In the genomic region with DNA sequence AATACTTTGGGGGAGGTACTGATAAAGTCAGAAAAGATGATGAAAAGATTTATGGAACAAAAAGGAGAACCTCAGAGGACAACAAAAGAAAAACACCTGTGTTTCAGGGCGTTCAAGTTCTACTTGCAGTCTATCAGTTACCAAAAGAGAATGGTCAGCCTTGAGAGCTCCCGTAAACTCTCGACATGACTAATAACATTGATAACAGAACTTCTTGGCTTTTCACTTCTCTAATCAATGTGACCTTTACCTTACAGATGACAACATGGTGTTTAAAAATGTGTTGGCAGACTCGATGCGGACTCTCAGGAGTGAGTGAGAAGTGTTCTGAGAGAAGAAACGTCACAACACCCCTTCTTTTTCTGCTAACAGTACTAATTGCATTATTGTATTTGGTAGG, we compare ENCODE assay signal across 43 mouse cellular contexts. TPM values are rescaled to one million over a fixed set of nuclear protein-coding genes. Genes with fewer than 3 reads are reported as not detected.
"Had no signal": no experiment of that assay in that cellular context is flagged by ENCODE, and none has a peak within 500 bp of the region (broad histone marks: within the 10 kb centered on the region; RNA-seq: fewer than 3 reads in every experiment).

No protein-coding gene starts in this region.

- H3K9ac ChIP-seq: heart, embryonic 12.5 days; heart, embryonic 13.5 days; heart, embryonic 15.5 days; hindbrain, embryonic 12.5 days; hindbrain, embryonic 13.5 days; hindbrain, embryonic 14.5 days; hindbrain, embryonic 15.5 days; intestine, embryonic 15.5 days; kidney, embryonic 15.5 days had no signal

- ATAC-seq: inflammation-experienced regulatory T-cells, adult 6 months; intestine, embryonic 15.5 days; intestine, embryonic 16.5 days; intestine, postnatal 0 days had no signal

- H3K36me3 ChIP-seq: heart, embryonic 12.5 days; heart, embryonic 13.5 days; heart, embryonic 15.5 days; hindbrain, embryonic 10.5 days; hindbrain, embryonic 12.5 days; hindbrain, embryonic 13.5 days; hindbrain, embryonic 15.5 days; intestine, embryonic 15.5 days; kidney, embryonic 15.5 days had no signal

- H3K9me3 ChIP-seq: heart, embryonic 12.5 days; heart, embryonic 13.5 days; heart, embryonic 15.5 days; hindbrain, embryonic 10.5 days; hindbrain, embryonic 12.5 days; hindbrain, embryonic 13.5 days; hindbrain, embryonic 15.5 days; intestine, embryonic 15.5 days; kidney, embryonic 15.5 days had no signal

- H3K4me1 ChIP-seq: hindbrain, embryonic 12.5 days; intestine, embryonic 15.5 days; kidney, embryonic 15.5 days had no signal

- H3K27me3 ChIP-seq: heart, embryonic 12.5 days; heart, embryonic 13.5 days; heart, embryonic 15.5 days; hindbrain, embryonic 12.5 days; hindbrain, embryonic 13.5 days; hindbrain, embryonic 15.5 days; intestine, embryonic 15.5 days; kidney, embryonic 15.5 days had no signal

- H3K27ac ChIP-seq: heart, embryonic 13.5 days; heart, embryonic 15.5 days; hindbrain, embryonic 10.5 days; hindbrain, embryonic 12.5 days; hindbrain, embryonic 13.5 days; hindbrain, embryonic 14.5 days; hindbrain, embryonic 15.5 days; intestine, embryonic 15.5 days; kidney, embryonic 15.5 days; kidney, postnatal 0 days; layer of hippocampus, adult 2 months; left cerebral cortex, adult 2 months had no signal

- H3K4me2 ChIP-seq: heart, embryonic 11.5 days; heart, embryonic 12.5 days; heart, embryonic 13.5 days; heart, embryonic 15.5 days; hindbrain, embryonic 12.5 days; hindbrain, embryonic 13.5 days; hindbrain, embryonic 14.5 days; hindbrain, embryonic 15.5 days; intestine, embryonic 15.5 days; kidney, embryonic 15.5 days had no signal

- DNase-seq: heart, postnatal 10 days; heart, postnatal 14 days; heart, postnatal 36 days; heart, postnatal 4 days; kidney, adult 11 months; kidney, adult 18-20 months; kidney, adult 2 months; kidney, adult 8-10 months; kidney, adult 9 months; kidney, postnatal 10 days; kidney, postnatal 14 days; kidney, postnatal 25 days; kidney, postnatal 36 days; kidney, postnatal 4 days; layer of hippocampus, adult 9-11 months; layer of hippocampus, postnatal 36 days had no signal

- H3K4me3 ChIP-seq: heart, embryonic 12.5 days; heart, embryonic 13.5 days; heart, embryonic 15.5 days; hindbrain, embryonic 10.5 days; hindbrain, embryonic 12.5 days; hindbrain, embryonic 13.5 days; hindbrain, embryonic 15.5 days; intestine, embryonic 15.5 days; kidney, embryonic 15.5 days; layer of hippocampus, adult 2 months; left cerebral cortex, adult 2 months had no signal

RNA-seq across cellular contexts. Expression of a gene that starts 33.2 kb away (rescaled TPM):
- total RNA-seq: heart, postnatal 10 days; heart, postnatal 14 days; heart, postnatal 25 days; heart, postnatal 36 days; heart, postnatal 4 days; hematopoietic stem cell, adult 5-6 weeks; hindbrain, postnatal 0 days; layer of hippocampus, adult 2 months had no signal
- polyA plus RNA-seq: heart, embryonic 11.5 days; heart, embryonic 12.5 days; heart, embryonic 13.5 days; heart, embryonic 14.5 days; heart, embryonic 15.5 days; heart, embryonic 16.5 days; heart, postnatal 0 days; hindbrain, embryonic 10.5 days; hindbrain, embryonic 11.5 days; hindbrain, embryonic 12.5 days; hindbrain, embryonic 13.5 days; hindbrain, embryonic 14.5 days; hindbrain, embryonic 16.5 days; inflammation-experienced regulatory T-cells, adult 6 months; kidney, adult 2 months; kidney, embryonic 16.5 days; kidney, postnatal 0 days; large intestine, adult 2 months had no signal
